Mouse (Mus musculus) CD4-positive, CD25-positive, alpha-beta regulatory T cell (primary cell): ENCODE measurements around the gene Pomt1. TPM values are rescaled to one million over a fixed set of nuclear protein-coding genes. Genes with fewer than 3 reads are reported as not detected.

ENCODE experiments used
- polyA plus RNA-seq: library from polyadenylated mRNA; unstranded; fragments of 100-300 nt; shearing (Covaris generic); gene quantifications from one replicate; pipeline ENCODE4 v1.2.1, GENCODE M21; 2017

Pomt1 gene
- polyA plus RNA-seq, result 8.4 TPM

GRCm38 (mm10) chr2:32235886-32236759 is at the start of gene Pomt1:
Gene Pomt1, plus strand, starts transcription at chr2:32236590.

DNA sequence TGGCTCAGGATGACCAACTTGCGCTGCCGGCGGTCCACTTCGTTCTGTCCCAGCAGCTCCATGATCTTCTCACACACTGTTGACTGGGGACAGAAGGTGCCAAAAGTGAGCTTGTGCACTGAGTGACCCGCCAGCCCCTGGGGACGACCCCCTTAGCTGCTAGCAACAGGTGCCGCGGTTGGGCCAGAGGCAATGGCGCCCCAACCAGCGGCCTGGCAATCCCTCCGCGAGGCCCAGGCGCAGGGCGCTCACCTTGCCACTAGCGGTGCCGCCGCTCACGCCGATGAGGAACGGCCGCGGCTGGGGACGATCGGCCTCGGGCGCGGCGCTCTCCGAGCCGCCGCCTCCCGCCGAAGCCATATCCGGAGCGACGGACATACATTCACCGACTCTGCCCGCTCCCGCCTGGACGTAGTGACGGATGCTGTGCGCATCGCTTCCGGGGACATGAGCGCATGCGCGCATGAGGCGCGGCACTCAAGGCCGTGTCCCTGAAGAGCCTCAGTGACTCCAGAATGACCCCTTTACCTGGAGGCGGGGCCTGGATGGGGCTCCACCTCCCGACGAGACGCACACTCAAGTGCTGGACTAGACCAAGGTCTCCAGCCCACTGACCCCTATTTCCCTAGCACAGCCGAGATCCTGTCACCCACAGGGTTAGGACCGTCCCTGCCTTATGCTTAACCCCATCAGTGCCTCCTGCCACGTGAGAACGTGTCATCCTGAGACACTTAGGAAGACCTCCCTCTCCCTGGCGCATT is 23.4 kb downstream of the Pomt1 start, which contains the start of gene Uck1:
Gene Uck1 (minus strand): TSS at position 503 of the 761 bp plus-strand sequence.

GRCm38 (mm10) chr2:32287334-32287840 is 51.0 kb downstream of the Pomt1 start, which contains the start of gene Golga2:
Gene Golga2, plus strand, starts transcription at chr2:32287384.

DNA sequence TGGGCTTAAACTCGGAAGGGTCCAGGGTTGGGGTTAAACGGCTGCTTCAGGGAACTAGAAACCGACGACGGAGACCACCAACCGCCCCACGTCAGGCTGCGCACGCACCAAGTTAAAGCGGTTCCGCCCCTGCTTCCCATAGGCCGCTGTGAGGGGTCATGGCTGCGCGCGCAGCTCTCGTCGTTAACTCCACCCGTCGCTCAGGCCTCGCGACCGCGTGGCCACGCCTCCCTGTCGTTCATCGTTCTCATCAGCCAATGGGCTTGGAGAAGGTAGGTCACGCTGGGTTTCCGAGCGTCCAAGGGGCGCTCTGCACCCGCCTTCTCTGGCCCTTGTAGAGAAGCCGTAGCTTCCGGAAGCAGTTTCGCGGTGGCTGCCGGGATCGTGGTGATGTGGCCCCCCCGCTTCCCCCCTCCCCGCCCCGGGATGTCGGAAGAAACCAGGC is 51.6 kb downstream of the Pomt1 start, which contains the start of gene Swi5:
Gene Swi5 (minus strand): TSS at position 153 of the 445 bp plus-strand sequence.

Other genes starting within 250 kb of the Pomt1 start
- 39.8 TPM for gene Fam78a, start 151.7 kb upstream of the Pomt1 start, polyA plus RNA-seq
- not detected for gene Plpp7, start 141.1 kb upstream of the Pomt1 start, polyA plus RNA-seq
- gene Prrc2b, start 85.5 kb upstream of the Pomt1 start, polyA plus RNA-seq, result 47.4 TPM
- gene Uck1, start 23.6 kb downstream of the Pomt1 start, polyA plus RNA-seq, result 106 TPM
- 36.6 TPM for gene Golga2, start 50.8 kb downstream of the Pomt1 start, polyA plus RNA-seq
- gene Swi5, start 51.5 kb downstream of the Pomt1 start, polyA plus RNA-seq, result 256 TPM
- gene Ciz1, start 115.7 kb downstream of the Pomt1 start, polyA plus RNA-seq, result 125 TPM
- not detected for gene Dnm1, start 116.7 kb downstream of the Pomt1 start, polyA plus RNA-seq
- gene 1110008P14Rik, start 145.3 kb downstream of the Pomt1 start, polyA plus RNA-seq, result 70.6 TPM
- gene Lcn2, start 151.7 kb downstream of the Pomt1 start, polyA plus RNA-seq, result not detected
- 23.8 TPM for gene Ptges2, start 159.3 kb downstream of the Pomt1 start, polyA plus RNA-seq
- 8.7 TPM for gene Naif1, start 213.9 kb downstream of the Pomt1 start, polyA plus RNA-seq
- 26.7 TPM for gene Slc25a25, start 214.9 kb downstream of the Pomt1 start, polyA plus RNA-seq